Mouse (Mus musculus): ENCODE results near the gene Tent4a.

The Tent4a gene

GRCm38 (mm10) chr13:69460635-69461465 lies 73.6 kb downstream of the Tent4a start:
- DNase-seq, result peak; percentile 61

- peak; percentile 64 for DNase-seq
These were observed 74.6 kb downstream of the Tent4a start for GRCm38 (mm10) chr13:69459657-69460458.

- DNase-seq, result no peak
These were observed 75.5 kb downstream of the Tent4a start for GRCm38 (mm10) chr13:69458891-69459290.

GRCm38 (mm10) chr13:69458461-69458860 lies 76.0 kb downstream of the Tent4a start:
- DNase-seq, result no peak

GRCm38 (mm10) chr13:69457105-69457504 lies 77.3 kb downstream of the Tent4a start:
- DNase-seq, result no peak

- no peak for DNase-seq
These were observed 77.8 kb downstream of the Tent4a start for GRCm38 (mm10) chr13:69456641-69457040.

GRCm38 (mm10) chr13:69455476-69456175 lies 78.8 kb downstream of the Tent4a start:
- DNase-seq, result no peak
